Mouse (Mus musculus): Measurements from ENCODE around the gene Rtl9. TPM values are rescaled to one million over a fixed set of nuclear protein-coding genes. Genes with fewer than 3 reads are reported as not detected.

The Rtl9 gene
- total RNA-seq (2023; ENCODE audit: inconsistent age), result not detected in 4 replicates

DNA sequence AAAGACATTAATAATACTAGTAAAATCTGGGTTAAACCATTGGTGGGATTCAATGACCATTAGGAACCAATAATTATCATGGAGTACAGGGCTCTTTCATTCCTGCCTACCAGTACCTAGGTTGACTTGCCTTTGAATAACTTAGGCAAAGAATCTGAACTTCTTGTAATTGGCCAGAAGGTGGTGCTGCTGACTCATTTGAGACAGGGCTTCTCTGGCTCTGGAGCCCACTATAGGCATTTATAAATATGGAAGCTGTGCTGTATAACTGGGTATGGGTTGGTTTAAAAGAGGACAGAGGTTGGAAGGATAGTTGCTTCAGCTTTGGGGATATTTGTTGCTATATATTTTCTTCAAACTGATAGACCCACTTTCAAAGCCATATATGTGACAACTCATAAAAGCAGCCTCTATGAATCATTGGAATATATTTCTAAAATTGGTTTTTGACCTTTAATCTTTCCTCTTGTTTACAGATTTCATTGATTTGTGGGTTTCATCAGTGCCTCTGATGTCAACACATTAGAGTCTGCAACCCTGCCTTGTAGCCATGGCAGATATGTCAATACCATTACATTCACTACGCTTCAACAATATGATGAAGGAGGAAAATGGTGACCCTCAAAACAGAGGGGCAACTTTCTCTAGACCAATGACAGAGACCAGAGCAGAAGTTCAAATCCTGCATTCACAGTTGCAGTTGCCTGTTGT lies at the start of gene Rtl9:
TSS of gene Rtl9 (plus strand) at position 551 of the 711 bp plus-strand sequence.

Other genes with a start within 250 kb of the Rtl9 start
- gene Ammecr1, start 132.9 kb upstream of the Rtl9 start, total RNA-seq (2023; ENCODE audit: inconsistent age), result 13.7 to 14.7 TPM (median 14.4 TPM) in 4 replicates

All from B cell, adult (primary cell).